Mouse (Mus musculus): ENCODE results near the gene Ppm1h. TPM values are rescaled to one million over a fixed set of nuclear protein-coding genes. Genes with fewer than 3 reads are reported as not detected.

The Ppm1h gene
- polyA plus RNA-seq, 2 experiments, result 0.60 to 1.5 TPM

- no peaks in the 10 kb centered on the region for H3K36me3 ChIP-seq (replicated peaks; ENCODE audit: control insufficient read depth, insufficient read depth, low read depth)
- WGBS (ENCODE audit: insufficient replicate concordance), result 76% methylated on average over 5 of the region's 5 CpGs
- H3K27me3 ChIP-seq (ENCODE audit: control insufficient read depth, insufficient read depth, low read length), result no peaks in the 10 kb centered on the region
- no peak overlapping the region for H3K4me2 ChIP-seq (ENCODE audit: low read depth)
- DNase-seq (ENCODE audit: low read depth in 3 of 3, low spot score in 3 of 3), result no peak
- H3K27ac ChIP-seq, result no peak overlapping the region
- H3K9me3 ChIP-seq (ENCODE audit: control insufficient read depth, low read length), result no peaks in the 10 kb centered on the region
- H3K4me3 ChIP-seq (ENCODE audit: insufficient read depth in 1 of 2, low read depth in 2 of 2, low read length in 2 of 2), result no peak overlapping the region
- no peak for ATAC-seq (ENCODE audit: insufficient read depth)
- no peak overlapping the region for H3K9ac ChIP-seq (replicated peaks)
- H3K4me1 ChIP-seq (replicated peaks; ENCODE audit: control insufficient read depth in 2 of 2, insufficient read depth in 2 of 2, low read length in 1 of 2), result no peaks in the 10 kb centered on the region
- TF ChIP-seq CTCF (IDR thresholded peaks at IDR 0.05; ENCODE audit: low read depth) (no peak), EP300 (IDR thresholded peaks at IDR 0.05; ENCODE audit: low read depth) (no peak)
Observed at GRCm38 (mm10) chr10:122901379-122901778, 222.8 kb downstream of the Ppm1h start.

GRCm38 (mm10) chr10:122909406-122910032 lies 231.0 kb downstream of the Ppm1h start:
- Histone ChIP-seq H3K9ac (replicated peaks) (no peak overlapping the region), H3K27me3 (ENCODE audit: control insufficient read depth, insufficient read depth, low read length) (no peaks in the 10 kb centered on the region), H3K9me3 (ENCODE audit: control insufficient read depth, low read length) (no peaks in the 10 kb centered on the region), H3K27ac (no peak overlapping the region), H3K4me1 (replicated peaks; ENCODE audit: control insufficient read depth in 2 of 2, insufficient read depth in 2 of 2, low read length in 1 of 2) (peaks cover 0 to 2% of the 10 kb centered on the region in 2 experiments; a peak in 1 of 4 replicates), H3K4me2 (ENCODE audit: low read depth) (no peak overlapping the region), H3K4me3 (ENCODE audit: insufficient read depth in 1 of 2, low read depth in 2 of 2, low read length in 2 of 2) (no peak overlapping the region), H3K36me3 (replicated peaks; ENCODE audit: control insufficient read depth, insufficient read depth, low read depth) (no peaks in the 10 kb centered on the region)
- WGBS (ENCODE audit: insufficient replicate concordance), result 47% methylated on average over 9 of the region's 9 CpGs
- DNase-seq (ENCODE audit: low read depth in 3 of 3, low spot score in 3 of 3), result no peak
- no peak; the same call in 1 of the 2 replicates for ATAC-seq (ENCODE audit: insufficient read depth)
- TF ChIP-seq EP300 (IDR thresholded peaks at IDR 0.05; ENCODE audit: low read depth) (no peak), CTCF (IDR thresholded peaks at IDR 0.05; ENCODE audit: low read depth) (no peak)

GRCm38 (mm10) chr10:122910798-122911225 lies 232.2 kb downstream of the Ppm1h start:
- no peak for ATAC-seq (ENCODE audit: insufficient read depth)
- no peaks in the 10 kb centered on the region for H3K36me3 ChIP-seq (replicated peaks; ENCODE audit: control insufficient read depth, insufficient read depth, low read depth)
- no peaks in the 10 kb centered on the region for H3K27me3 ChIP-seq (ENCODE audit: control insufficient read depth, insufficient read depth, low read length)
- H3K9me3 ChIP-seq (ENCODE audit: control insufficient read depth, low read length), result no peaks in the 10 kb centered on the region
- DNase-seq (ENCODE audit: low read depth in 3 of 3, low spot score in 3 of 3), result no peak
- TF ChIP-seq EP300 (IDR thresholded peaks at IDR 0.05; ENCODE audit: low read depth) (no peak), CTCF (IDR thresholded peaks at IDR 0.05; ENCODE audit: low read depth) (no peak)
- H3K4me1 ChIP-seq (replicated peaks; ENCODE audit: control insufficient read depth in 2 of 2, insufficient read depth in 2 of 2, low read length in 1 of 2), result peaks cover 0 to 2% of the 10 kb centered on the region in 2 experiments; a peak in 1 of 4 replicates
- no peak overlapping the region for H3K27ac ChIP-seq
- H3K4me2 ChIP-seq (ENCODE audit: low read depth), result no peak overlapping the region
- 60% methylated on average over 8 of the region's 8 CpGs for whole genome bisulfite sequencing (ENCODE audit: insufficient replicate concordance)
- no peak overlapping the region for H3K4me3 ChIP-seq (ENCODE audit: insufficient read depth in 1 of 2, low read depth in 2 of 2, low read length in 2 of 2)
- no peak overlapping the region for H3K9ac ChIP-seq (replicated peaks)

GRCm38 (mm10) chr10:122911668-122912067 lies 233.1 kb downstream of the Ppm1h start:
- DNase-seq (ENCODE audit: low read depth in 3 of 3, low spot score in 3 of 3), result no peak
- Histone ChIP-seq H3K4me2 (ENCODE audit: low read depth) (no peak overlapping the region), H3K36me3 (replicated peaks; ENCODE audit: control insufficient read depth, insufficient read depth, low read depth) (no peaks in the 10 kb centered on the region), H3K9me3 (ENCODE audit: control insufficient read depth, low read length) (no peaks in the 10 kb centered on the region), H3K9ac (replicated peaks) (no peak overlapping the region), H3K4me3 (ENCODE audit: insufficient read depth in 1 of 2, low read depth in 2 of 2, low read length in 2 of 2) (no peak overlapping the region), H3K4me1 (replicated peaks; ENCODE audit: control insufficient read depth in 2 of 2, insufficient read depth in 2 of 2, low read length in 1 of 2) (peaks cover 0 to 2% of the 10 kb centered on the region in 2 experiments; a peak in 1 of 4 replicates), H3K27me3 (ENCODE audit: control insufficient read depth, insufficient read depth, low read length) (no peaks in the 10 kb centered on the region), H3K27ac (no peak overlapping the region)
- WGBS (ENCODE audit: insufficient replicate concordance), result 72% methylated on average over 8 of the region's 8 CpGs
- no peak for ATAC-seq (ENCODE audit: insufficient read depth)
- TF ChIP-seq EP300 (IDR thresholded peaks at IDR 0.05; ENCODE audit: low read depth) (no peak), CTCF (IDR thresholded peaks at IDR 0.05; ENCODE audit: low read depth) (no peak)

- WGBS (ENCODE audit: insufficient replicate concordance), result 50% methylated on average over 12 of the region's 12 CpGs
- Histone ChIP-seq H3K27me3 (ENCODE audit: control insufficient read depth, insufficient read depth, low read length) (no peaks in the 10 kb centered on the region), H3K9me3 (ENCODE audit: control insufficient read depth, low read length) (no peaks in the 10 kb centered on the region), H3K4me2 (ENCODE audit: low read depth) (no peak overlapping the region), H3K9ac (replicated peaks) (no peak overlapping the region), H3K4me1 (replicated peaks; ENCODE audit: control insufficient read depth in 2 of 2, insufficient read depth in 2 of 2, low read length in 1 of 2) (peaks cover 0 to 2% of the 10 kb centered on the region in 2 experiments; a peak in 1 of 4 replicates), H3K4me3 (ENCODE audit: insufficient read depth in 1 of 2, low read depth in 2 of 2, low read length in 2 of 2) (no peak overlapping the region), H3K36me3 (replicated peaks; ENCODE audit: control insufficient read depth, insufficient read depth, low read depth) (no peaks in the 10 kb centered on the region), H3K27ac (no peak overlapping the region)
- no peak for DNase-seq (ENCODE audit: low read depth in 3 of 3, low spot score in 3 of 3)
- TF ChIP-seq EP300 (IDR thresholded peaks at IDR 0.05; ENCODE audit: low read depth), result no peak
- no peak for TF ChIP-seq CTCF (IDR thresholded peaks at IDR 0.05; ENCODE audit: low read depth)
- no peak for ATAC-seq (ENCODE audit: insufficient read depth)
Observed at GRCm38 (mm10) chr10:122912086-122912690, 233.6 kb downstream of the Ppm1h start.
